Mouse (Mus musculus): Measurements from ENCODE around the gene Ina.

DNA sequence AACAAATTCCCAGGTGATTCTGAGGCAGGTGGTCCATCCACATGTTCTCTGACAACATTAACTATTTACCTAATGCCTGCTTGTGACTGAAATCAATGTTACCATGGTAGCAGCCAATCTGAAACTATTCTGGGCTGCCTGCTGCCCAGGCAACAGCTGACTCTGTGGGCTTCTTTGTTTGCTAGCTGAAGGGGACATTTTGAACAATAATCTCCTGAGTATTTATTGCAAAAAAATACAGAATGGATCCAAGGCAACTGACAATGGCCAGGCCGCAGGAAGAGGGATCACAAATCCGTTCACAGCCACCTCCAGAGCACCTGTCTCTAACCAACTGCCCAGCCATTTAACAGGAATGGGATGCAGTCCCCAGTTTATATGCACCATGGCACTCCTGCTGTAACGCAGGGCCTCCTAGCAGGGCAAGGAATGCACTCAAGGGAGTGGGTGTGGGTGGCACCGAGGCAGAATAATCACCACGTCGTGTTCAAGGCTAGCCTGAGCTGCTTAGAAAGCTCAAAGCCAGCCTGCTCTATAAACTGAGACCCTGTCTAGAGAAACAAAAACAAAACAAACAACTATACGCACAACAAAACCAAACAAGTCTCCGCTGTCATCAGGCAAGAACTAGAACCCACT, 43.3 kb upstream of the Ina start:
- TF ChIP-seq CTCF (IDR thresholded peaks at IDR 0.05; ENCODE audit: low read depth) (no peak), EP300 (IDR thresholded peaks at IDR 0.05; ENCODE audit: low read depth) (no peak)
